Mouse (Mus musculus): ENCODE measurements at regions not wholly inside any gene's neighbourhood (a gene's known extent, or its start where the extent isn't known, plus 50 kb on each side); places are given as distances from the start of the nearest gene placed in this dataset.

DNA sequence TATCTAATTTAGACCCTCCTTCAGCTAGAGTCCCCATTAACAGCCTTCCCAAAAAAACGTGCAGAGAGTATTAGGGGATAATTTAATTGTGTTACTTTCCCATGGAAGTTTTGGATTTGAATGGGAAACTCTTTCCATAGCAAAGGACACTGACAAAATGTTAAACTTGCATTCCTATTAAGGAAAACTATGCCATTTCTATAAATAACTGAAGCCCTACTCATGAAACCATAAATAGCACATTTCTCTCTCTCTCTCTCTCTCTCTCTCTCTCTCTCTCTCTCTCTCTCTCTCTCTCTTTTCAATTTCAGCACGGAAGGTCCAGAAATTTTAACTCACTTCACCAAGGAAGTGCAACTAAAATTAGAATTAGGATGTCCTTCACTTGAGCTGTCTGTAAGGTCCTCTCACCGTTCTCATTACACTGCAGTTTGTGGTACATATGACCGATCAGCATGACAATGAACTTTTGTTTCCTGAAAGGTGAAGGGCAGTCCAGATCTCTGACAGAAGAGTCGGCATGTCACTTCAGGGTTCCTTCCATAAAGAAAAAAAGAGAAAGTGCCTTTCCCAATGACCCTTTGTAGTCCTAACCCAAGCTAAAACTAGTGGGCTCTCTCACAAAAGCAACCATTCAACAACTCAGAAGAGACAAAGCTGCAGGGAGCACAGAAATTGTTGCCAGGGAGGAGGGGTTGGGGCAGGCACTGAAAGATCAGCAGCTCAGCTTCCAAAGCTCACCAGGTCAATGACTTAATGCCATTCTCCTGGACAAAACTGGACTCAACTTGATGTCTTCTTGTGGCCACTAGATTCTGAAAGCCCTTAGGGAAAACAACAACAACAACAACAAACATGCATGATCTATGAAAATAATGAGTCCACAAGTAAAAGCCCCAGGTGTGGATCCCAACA lies 696.9 kb downstream of the Diaph3 start:
- no peak for DNase-seq (ENCODE audit: inconsistent ontology term)

DNA sequence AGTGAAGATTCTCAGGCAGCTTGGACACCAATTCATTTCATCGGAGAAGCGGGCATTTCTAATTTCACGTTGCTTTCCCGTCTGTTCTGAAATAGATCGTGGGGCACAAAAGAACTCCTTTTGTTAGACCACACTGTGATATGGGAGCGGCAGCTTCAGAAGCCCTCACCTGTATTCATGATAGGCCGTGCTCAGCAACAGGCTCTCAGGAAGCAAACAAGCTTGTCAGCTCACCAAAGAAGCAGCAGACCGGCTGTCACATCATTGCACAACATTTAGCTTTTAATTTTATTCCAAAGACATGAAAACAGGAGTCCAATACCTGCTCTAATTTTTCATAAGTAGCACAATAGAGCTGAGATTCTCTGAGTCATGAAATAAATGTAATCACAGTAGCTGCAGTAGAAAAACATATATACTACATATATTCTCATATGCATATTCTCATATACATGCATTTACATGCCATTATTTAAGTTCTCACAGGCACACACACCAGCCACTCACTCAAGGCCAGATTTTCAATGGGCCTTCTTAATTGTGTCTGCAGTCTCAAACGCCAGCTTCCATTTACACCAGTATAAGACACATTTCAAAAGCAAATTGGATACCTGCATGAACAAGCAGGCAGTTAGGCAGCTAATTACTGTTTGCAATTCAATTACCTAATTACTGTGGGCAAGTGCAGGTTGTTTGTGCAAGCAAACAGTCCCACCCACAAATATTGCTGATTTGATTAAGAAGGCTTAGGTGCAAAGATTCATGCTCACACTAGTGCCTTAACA lies 698.9 kb downstream of the Diaph3 start:
- no peak for DNase-seq (ENCODE audit: inconsistent ontology term)

DNA sequence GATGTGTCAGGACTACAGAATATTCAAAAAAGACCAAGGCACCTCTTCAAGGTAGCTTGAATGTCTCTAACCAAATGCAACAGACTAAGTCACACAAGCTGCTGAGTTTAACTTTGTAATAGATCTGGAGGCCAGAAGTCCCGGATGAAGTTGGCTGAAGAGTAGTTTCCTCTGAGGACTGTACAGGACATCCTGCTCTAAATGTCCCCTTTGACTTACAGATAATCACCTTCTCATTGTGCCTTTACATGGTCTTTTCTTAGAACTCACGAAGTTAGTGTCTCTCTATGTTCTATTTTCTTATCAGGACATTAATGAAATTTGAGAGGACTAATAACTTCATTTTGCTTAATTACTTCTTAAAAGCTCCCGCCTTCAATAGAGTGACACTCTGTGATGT lies 703.7 kb downstream of the Diaph3 start:
- DNase-seq (ENCODE audit: inconsistent ontology term), result no peak

DNA sequence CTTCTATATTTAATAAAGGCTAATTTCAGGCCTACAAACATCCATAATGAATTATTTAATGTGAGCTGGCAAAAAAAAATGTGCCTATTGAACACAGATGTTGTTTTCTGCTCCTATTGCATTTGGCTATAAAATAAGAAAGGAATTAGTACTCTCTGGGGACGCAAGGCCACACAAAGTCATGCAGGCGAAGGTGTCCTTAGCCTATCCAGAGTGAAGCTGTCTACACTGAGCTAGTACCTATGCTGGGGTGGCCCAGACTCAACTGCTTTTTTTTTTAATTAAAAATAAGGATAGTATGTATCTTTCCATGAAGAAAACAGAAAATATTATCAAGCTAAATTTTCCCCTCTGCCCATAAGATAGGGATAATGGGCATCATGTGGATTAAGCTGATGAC lies 705.7 kb downstream of the Diaph3 start:
- DNase-seq (ENCODE audit: inconsistent ontology term), result no peak

DNA sequence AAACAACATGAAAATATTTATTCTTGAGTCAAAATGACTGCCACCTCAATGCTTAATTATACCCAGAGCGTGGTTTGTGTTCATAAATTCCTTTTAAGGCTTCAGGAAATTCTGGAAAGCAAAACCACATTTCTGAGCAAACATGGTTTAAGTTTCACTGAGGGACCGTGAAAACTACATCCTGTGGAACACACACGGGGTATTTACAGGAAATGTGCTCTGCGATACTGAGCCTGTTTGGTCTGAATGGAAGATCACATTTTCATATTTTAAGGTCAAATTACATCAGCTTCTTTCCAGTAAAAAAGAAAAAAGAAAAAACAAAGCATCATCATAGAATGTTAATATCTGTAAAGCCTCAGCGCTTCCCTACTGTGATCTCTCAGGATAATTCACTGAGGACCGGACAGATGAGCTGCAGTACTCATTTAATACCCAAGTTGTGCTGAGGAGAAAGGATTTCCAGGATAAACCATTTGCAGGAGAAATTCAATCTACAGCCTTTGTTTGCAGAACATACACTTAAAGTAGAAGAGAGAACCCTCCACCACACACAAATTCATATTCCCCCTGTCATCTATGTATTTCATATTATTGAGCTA lies 709.7 kb downstream of the Diaph3 start:
- DNase-seq (ENCODE audit: inconsistent ontology term), result no peak

DNA sequence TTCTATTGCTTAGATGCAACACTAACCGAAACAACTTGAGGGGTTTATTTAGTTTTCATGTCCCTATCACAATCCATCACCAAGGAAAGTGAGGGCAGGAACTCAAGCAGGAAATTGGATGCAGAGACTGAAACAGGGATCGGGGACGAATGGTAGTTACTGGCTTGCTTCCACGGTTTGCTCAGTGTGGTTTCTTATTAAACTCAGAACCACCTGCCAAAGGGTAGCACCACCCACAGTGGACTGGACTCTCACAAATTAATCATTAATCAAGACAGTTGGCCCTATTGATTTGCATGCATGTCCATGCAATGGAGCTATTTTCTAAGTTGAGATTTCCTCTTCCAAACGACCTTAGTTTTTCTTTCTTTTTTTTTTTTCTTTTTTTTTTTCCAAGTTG lies 719.2 kb downstream of the Diaph3 start:
- DNase-seq (ENCODE audit: inconsistent ontology term), result no peak

DNA sequence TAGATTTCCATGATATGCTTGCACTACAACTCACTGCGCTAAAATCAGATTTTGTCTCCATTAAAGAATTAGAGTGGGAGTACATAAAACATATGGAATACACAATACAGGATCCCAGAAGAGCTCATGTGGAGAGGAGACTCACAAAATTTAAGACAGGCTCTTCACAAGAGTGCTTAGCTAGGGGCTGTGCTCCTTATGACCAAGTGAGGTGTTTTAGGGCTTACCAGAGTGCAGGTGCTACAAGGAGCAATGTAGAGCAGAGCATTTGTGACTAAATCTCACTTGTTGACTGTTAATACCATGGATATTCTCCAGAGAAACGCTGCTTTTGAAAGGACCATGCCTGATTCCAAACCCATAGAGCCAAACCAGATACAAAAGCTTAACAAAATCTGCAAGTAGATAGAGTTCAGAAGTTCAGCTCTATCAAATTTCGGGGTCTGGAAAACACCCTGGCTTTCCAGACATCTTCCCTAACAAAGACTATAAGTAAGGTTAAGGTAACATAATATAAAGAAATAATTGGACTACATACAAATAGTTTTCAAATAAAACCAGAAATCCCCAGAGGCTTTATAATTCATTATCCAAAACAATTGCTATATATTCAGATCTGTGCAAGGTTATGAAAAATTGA lies 721.0 kb downstream of the Diaph3 start:
- DNase-seq (ENCODE audit: inconsistent ontology term), result no peak

DNA sequence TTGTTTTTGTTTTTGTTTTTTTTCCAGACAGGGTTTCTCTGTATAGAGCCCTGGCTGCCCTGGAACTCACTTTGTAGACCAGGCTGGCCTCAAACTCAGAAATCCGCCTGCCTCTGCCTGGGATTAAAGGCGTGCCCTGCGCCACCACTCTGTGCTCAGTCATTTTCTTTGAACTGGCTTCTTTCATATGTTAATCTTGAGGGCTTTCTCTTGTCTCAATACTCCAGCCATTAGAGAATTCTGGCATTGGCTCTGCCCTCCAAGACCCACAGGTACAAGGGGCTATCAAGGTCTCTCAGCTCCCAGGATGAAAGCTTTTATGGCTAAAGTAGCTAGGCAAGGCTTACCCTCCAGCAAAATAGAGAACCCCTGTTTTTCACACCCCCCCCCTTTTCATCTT lies 744.2 kb downstream of the Diaph3 start:
- no peak for DNase-seq (ENCODE audit: inconsistent ontology term)

DNA sequence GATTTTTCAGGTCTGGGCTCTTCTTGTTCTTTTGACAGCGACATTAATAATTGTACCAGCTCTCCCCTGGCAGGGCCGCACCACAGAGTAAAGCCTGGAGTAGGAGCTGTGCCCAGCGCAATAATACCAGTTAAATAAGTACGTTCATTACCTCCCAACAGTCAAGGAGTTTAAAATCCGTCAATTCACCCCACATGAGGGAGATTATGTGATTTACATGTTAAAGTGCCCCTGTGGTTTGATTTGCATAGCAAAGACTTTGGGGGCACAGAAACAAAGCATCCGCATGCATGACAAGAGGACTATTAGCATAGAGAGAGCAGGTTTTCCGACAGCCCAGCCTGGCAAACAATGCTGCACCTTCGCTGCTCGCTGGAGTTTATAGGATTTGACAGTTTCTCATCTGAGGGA lies 745.1 kb downstream of the Diaph3 start:
- DNase-seq (ENCODE audit: inconsistent ontology term), result peak; percentile 1

DNA sequence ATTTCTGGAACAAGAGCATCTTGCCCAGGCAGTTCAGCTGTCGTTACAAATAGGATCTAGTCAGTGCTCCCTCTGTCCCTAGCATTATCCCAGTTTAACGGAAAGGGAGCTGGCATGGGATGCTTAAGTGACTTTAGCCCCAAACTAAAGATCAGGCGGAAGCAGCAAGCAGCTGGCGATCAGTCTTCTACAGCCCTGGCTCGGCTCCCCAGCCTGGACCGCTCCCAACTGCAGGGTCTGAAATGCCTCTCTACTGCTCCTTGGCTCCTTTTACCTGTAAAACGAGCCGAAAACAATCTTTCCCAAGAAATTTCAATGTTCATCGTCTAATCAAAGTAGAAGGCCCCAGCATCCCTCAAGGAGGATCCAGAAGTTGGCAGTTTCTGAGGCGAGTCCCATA lies 745.5 kb downstream of the Diaph3 start:
- DNase-seq (ENCODE audit: inconsistent ontology term), result peak; percentile 2

DNA sequence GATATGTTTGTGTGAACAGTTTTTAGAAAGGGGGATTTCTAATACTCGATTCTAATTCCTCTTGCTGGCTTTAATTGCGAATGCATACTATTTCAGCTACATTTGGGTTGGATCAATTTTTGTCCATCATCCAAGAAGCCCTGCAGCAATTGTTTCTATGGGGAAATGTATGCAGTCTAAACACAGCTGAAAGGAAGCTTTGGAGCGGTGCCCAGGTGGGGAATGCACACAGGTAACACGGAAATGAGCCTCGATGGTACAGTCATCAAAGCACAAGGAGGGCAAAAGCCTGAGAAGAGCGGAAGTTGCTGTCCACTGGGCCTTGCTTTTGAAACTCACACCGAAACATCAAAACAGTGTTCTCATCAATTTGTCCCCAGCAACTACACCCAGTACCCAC lies 746.0 kb downstream of the Diaph3 start:
- no peak for DNase-seq (ENCODE audit: inconsistent ontology term)

DNA sequence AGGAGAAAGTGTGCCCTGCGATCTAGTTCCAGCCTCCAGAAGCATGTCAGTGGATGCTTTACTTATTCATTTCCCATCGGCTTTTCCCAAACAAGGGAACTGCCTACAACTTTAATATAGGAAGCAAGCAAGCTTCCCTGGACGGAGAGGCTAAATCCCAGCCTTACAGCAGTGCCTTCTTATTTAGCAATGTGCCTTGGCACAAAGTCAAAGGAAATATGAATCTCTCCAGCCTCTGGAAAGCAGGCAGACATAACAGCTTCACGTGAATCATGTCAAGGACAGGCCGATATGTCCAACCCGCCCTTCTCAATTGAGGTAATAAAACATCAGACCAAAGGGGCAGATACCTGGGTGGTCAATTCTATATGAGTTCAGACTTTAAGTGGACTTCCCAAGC lies 755.9 kb downstream of the Diaph3 start:
- no peak for DNase-seq (ENCODE audit: inconsistent ontology term)

DNA sequence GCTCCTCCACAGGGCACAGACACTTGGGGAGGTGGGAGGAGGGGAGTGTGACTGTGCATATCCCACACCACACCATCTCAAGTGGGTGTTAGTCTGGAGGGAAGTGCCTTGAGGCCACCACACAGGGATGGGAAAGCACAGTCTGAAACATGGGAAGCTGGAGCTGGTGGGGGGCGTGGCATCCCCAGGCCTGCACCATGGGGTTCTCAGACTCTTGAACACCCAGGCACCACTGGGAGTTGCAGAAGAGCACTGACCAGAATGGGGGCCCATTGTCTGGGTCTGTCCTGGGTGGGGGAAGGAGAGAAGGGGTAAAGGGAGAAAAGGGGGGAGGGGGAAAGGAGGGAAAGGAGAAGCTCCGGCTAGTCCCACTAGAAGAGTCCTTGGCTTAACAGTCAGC lies 776.0 kb downstream of the Diaph3 start:
- DNase-seq (ENCODE audit: inconsistent ontology term), result no peak

DNA sequence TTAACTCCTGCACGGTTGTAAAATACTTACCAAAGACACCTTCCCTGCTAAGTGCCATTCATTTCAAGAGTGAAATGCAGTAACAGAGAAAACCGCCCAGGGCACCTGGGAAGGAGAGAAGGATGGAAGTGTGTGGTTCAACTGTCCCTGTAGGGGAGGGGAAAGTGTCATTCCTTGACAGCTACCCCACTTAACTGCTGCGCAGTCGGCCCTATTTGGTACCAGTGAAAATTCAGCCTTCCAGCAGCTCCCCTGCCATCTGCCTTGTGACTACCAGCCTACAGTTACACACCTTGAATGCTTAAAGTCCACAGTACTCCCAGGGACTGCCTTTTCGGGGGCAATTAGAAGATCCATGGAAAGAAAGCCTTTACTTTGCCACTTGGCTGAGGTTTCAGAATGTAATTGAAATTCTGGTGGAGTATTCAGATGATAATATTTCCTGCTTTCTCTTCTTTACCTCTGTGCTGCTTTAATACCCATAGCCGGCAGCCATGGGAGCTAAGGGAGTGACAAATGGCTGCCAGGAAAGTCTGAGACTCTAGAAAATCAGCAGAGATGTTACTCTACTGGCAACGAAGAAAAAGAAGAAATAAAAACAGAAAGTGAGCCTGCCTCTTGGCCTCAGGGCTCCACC lies 780.5 kb downstream of the Diaph3 start:
- no peak for DNase-seq (ENCODE audit: inconsistent ontology term)

DNA sequence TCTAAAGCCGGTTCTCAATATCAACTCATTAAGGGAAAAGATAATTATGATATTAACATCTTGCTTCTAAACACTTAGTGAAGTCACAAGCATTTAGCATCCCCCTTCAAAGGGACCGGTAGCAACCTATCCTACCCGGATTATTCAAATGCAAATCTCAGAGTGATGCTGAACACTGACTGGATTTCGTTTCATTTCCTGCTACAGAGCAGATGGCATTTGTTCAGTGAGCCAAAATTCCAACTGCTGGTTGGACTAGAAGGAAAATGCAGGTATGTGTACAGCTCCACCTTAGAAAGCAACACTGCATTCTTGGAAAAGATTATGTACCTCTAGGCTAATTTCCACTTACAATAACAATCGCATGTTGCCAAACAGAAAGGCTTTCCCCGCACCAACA lies 782.5 kb downstream of the Diaph3 start:
- no peak for DNase-seq (ENCODE audit: inconsistent ontology term)

DNA sequence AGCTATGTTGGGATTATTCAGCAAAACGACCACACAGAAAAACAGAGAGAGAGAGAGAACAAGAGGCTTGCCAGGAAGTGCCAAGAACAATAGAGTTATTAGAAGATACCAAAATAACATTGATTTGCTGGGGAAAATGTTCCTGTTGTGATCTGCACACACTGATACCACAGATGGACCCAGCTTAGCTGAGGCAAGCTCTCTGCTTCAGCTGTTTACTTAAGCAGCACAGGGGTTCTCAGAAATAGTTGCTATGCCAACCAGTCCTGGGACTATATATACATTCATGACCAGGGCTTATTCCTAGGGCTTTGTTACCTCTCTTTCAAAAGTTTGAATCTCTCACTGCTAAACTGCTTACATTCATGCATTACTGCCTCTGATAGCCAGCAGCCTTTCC lies 790.5 kb downstream of the Diaph3 start:
- DNase-seq (ENCODE audit: inconsistent ontology term), result no peak

DNA sequence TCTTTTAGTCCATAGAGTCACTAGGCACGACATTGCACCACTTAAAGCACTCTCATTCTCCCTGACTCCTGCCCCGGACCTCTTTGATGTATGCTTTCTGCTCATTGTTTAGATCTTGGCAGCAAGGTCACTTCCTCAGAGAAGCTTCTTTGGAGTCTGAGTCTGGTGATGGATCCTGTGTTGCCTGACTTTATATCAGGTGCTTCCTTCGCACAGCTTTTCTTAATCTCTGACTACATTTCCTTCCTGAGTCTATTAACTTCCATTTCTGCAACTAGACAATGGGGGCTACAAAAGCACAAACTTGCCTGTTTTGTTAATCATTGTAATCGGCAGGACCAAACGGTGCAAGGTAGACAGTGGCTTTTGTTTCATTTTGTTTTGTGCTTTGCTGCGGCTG lies 802.0 kb downstream of the Diaph3 start:
- no peak for DNase-seq (ENCODE audit: inconsistent ontology term)

DNA sequence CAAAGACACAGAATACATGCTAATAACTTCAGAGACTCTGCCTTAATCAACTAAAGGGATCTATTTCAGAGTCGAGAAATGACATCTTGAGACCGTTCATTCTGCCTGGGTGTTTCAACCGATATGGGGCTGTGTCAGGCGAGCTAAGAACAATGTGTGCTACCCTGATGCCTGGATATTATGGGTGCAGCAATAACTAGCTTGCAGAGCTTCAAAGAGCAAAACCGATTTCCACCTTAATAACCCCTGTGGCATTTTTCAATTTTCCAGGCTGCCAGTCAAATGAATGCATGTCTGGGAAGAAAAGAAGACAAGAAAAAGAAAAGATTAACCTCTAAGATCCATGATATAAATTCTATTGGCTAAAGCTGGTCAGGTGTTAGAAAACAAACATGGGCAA lies 804.0 kb downstream of the Diaph3 start:
- no peak for DNase-seq (ENCODE audit: inconsistent ontology term)

DNA sequence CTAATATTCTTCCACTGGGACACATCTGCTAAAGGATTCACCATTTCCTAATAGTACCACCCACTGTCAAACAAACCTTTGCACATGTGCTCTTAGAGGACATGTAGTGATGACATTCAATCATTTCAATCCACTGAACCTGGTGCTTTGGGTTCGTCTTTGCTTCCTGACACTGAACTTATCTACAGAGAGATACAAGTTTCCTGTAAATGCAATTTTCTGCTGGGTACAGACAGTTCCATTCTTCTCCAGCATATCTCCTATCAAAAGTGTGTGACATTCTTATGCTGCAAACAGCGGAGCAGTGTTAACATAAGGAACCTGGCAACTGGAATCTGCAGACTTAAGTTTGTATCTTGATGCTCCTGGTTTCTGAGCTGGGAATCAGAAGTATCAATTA lies 805.8 kb downstream of the Diaph3 start:
- no peak for DNase-seq (ENCODE audit: inconsistent ontology term)

DNA sequence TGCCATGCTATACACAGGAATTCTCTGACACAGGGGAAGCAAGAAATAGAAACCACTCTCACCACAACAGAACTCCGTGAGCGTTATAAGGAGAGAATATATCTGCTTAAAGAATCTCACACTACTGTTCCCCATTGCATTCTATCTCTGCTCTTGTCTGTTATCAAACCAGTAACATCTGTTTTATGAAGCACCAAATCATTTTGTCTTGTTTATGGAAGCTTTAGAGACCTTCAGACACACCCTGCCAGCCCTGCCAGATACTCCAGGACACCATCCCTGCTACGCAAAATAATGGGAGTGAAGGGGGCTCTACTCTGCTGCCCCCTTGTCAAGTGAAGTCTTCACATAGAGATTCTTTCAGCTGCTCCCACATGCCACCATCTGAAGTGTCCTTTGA lies 811.9 kb downstream of the Diaph3 start:
- DNase-seq (ENCODE audit: inconsistent ontology term), result no peak

DNA sequence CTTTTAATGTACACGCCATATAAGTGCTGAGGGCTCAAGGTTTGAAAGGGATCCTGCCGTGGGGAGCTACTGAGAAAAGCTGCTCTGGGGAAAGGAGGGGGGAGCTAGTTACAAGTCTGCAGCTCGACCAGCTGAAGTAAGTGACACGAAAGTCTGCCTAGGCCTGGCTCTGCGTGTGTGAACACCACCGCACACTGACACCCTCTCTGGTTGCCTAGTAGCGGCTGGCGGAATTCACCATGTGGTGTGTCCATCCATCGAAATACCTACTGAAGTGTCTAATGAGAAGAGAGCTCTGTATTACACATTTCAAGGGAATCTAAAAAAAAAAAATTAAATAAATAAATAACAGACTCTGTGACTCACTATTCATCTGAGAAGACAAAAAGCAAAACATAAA lies 813.4 kb downstream of the Diaph3 start:
- DNase-seq (ENCODE audit: inconsistent ontology term), result peak; percentile 69

DNA sequence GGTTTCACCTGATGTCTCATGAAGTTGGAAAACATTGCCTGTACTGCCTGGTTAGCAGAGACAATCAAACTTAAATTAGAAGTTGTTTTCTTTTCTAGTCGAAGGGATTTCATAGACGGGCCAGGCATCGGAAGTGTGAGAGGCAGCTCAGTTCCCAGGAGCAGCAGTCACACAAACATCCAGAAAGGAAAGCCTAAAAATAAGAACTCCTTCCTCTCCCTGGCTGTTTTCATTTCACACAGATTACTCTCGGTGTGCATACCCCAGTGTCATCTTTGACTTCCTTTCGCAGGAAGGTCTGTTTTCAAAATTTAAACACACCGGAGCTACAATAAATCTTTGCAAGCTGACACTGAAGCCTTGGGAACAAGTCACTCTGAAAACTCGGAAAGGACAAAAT lies 818.7 kb downstream of the Diaph3 start:
- DNase-seq (ENCODE audit: inconsistent ontology term), result no peak
